21 mouse cellular contexts compared by ENCODE assay signal in the genomic region with DNA sequence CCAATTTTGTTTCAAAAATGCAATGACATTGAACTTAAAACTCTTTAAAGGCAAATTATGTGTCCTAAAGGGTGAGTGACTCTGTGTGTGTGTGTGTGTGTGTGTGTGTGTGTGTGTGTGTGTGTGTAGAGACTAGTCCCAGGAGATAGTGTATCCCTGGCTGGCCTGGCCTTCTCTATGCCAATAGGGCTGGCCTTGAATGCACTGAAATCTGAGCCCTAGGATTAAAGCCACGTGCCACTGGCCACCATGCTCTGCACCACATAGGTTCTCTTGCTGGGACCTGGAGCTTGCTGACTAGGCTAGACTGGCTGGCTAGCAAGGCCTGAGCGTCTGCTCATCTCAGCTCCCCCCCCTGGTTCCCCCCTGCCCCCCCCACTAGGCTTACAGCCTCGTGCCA. TPM values are rescaled to one million over a fixed set of nuclear protein-coding genes. Genes with fewer than 3 reads are reported as not detected.
DNase-seq lines count a peak whose midpoint lies in the region; ATAC-seq and TF ChIP-seq lines count a peak whose summit lies in the region.
"Had no signal": no experiment of that assay in that cellular context is flagged by ENCODE, and none has a peak within 500 bp of the region (broad histone marks: within the 10 kb centered on the region; RNA-seq: fewer than 3 reads in every experiment).

No protein-coding gene starts in this region.

- no peak for TF ChIP-seq EP300 in stomach, postnatal 0 days (optimal IDR thresholded peaks at IDR 0.05)

- no peaks in the 10 kb centered on the region for H3K27me3 ChIP-seq in stomach, embryonic 16.5 days (ENCODE audit: control insufficient read depth, insufficient read depth, low read length)
- H3K27me3 ChIP-seq in stomach, postnatal 0 days (ENCODE audit: control insufficient read depth, insufficient read depth, low read length) = no peaks in the 10 kb centered on the region
- no peaks in the 10 kb centered on the region for H3K27me3 ChIP-seq in midbrain, embryonic 15.5 days (replicated peaks)
- no peaks in the 10 kb centered on the region for H3K27me3 ChIP-seq in hindbrain, embryonic 13.5 days
- no peaks in the 10 kb centered on the region for H3K27me3 ChIP-seq in intestine, postnatal 0 days (replicated peaks; ENCODE audit: control insufficient read depth, insufficient read depth, low read length)

- ATAC-seq in stomach, embryonic 16.5 days (ENCODE audit: insufficient read depth, low FRiP score) = peak; percentile 26; the same call in 1 of the 2 replicates
- no peak for ATAC-seq in stomach, postnatal 0 days (ENCODE audit: low FRiP score, low TSS enrichment)
- ATAC-seq in midbrain, embryonic 15.5 days (replicated peaks) = no peak
- no peak for ATAC-seq in hindbrain, embryonic 13.5 days (ENCODE audit: low FRiP score)
- no peak for ATAC-seq in intestine, postnatal 0 days
- ATAC-seq: CD4-positive, CD25-positive, alpha-beta regulatory T cell, adult 4 months; forebrain, embryonic 14.5 days; hindbrain, embryonic 16.5 days; inflammation-experienced regulatory T-cells, adult 6 months had no signal

- DNase-seq in stomach, postnatal 0 days (ENCODE audit: low spot score) = no peak
- DNase-seq in gastrocnemius, adult 2 months = peak; percentile 86
- DNase-seq in gastrocnemius, postnatal 25 days = peak; percentile 78
- DNase-seq: adrenal gland, adult 2 months; cerebellum, adult 9-10 months; kidney, adult 11 months; kidney, adult 9 months had no signal

- intact Hi-C loops in gastrocnemius, adult 2 months (cut with DNase I) = no loop called here

- no peaks in the 10 kb centered on the region for H3K36me3 ChIP-seq in stomach, embryonic 16.5 days (ENCODE audit: control insufficient read depth, insufficient read depth, low read length)
- H3K36me3 ChIP-seq in stomach, postnatal 0 days (ENCODE audit: control insufficient read depth, insufficient read depth, low read length) = no peaks in the 10 kb centered on the region
- H3K36me3 ChIP-seq in midbrain, embryonic 15.5 days (replicated peaks) = no peaks in the 10 kb centered on the region
- H3K36me3 ChIP-seq in hindbrain, embryonic 13.5 days = no peaks in the 10 kb centered on the region
- no peaks in the 10 kb centered on the region for H3K36me3 ChIP-seq in intestine, postnatal 0 days (ENCODE audit: control insufficient read depth, insufficient read depth)
- H3K36me3 ChIP-seq: embryonic facial prominence, embryonic 10.5 days; G1E; heart, embryonic 12.5 days had no signal

- no peaks in the 10 kb centered on the region for H3K4me1 ChIP-seq in stomach, embryonic 16.5 days (ENCODE audit: control insufficient read depth, insufficient read depth, low read length)
- no peaks in the 10 kb centered on the region for H3K4me1 ChIP-seq in stomach, postnatal 0 days (replicated peaks; ENCODE audit: control insufficient read depth, insufficient read depth)
- no peaks in the 10 kb centered on the region for H3K4me1 ChIP-seq in midbrain, embryonic 15.5 days
- no peaks in the 10 kb centered on the region; the same call in 1 of the 2 replicates for H3K4me1 ChIP-seq in hindbrain, embryonic 13.5 days (replicated peaks)
- H3K4me1 ChIP-seq in intestine, postnatal 0 days (replicated peaks; ENCODE audit: control insufficient read depth, insufficient read depth, low read length) = no peaks in the 10 kb centered on the region
- H3K4me1 ChIP-seq: heart, embryonic 12.5 days had no signal

- no peak overlapping the region for H3K9ac ChIP-seq in stomach, embryonic 16.5 days (ENCODE audit: low read length)
- no peak overlapping the region for H3K9ac ChIP-seq in stomach, postnatal 0 days (ENCODE audit: low read length)
- no peak overlapping the region for H3K9ac ChIP-seq in midbrain, embryonic 15.5 days
- no peak overlapping the region for H3K9ac ChIP-seq in hindbrain, embryonic 13.5 days
- no peak overlapping the region for H3K9ac ChIP-seq in intestine, postnatal 0 days (ENCODE audit: low read depth, low read length)
- H3K9ac ChIP-seq: heart, embryonic 12.5 days had no signal

- no peaks in the 10 kb centered on the region for H3K9me3 ChIP-seq in stomach, embryonic 16.5 days (replicated peaks; ENCODE audit: control insufficient read depth, low read length)
- no peaks in the 10 kb centered on the region for H3K9me3 ChIP-seq in stomach, postnatal 0 days (ENCODE audit: control insufficient read depth, low read length)
- no peaks in the 10 kb centered on the region for H3K9me3 ChIP-seq in midbrain, embryonic 15.5 days
- no peaks in the 10 kb centered on the region for H3K9me3 ChIP-seq in hindbrain, embryonic 13.5 days
- H3K9me3 ChIP-seq in intestine, postnatal 0 days (ENCODE audit: control insufficient read depth) = no peaks in the 10 kb centered on the region
- H3K9me3 ChIP-seq: embryonic facial prominence, embryonic 10.5 days; G1E; heart, embryonic 12.5 days had no signal

- TF ChIP-seq CTCF in stomach, postnatal 0 days (IDR thresholded peaks at IDR 0.05; ENCODE audit: low read depth) = no peak
- no peak for TF ChIP-seq CTCF in gastrocnemius, adult 2 months (IDR thresholded peaks at IDR 0.05)
- TF ChIP-seq CTCF in intestine, postnatal 0 days (IDR thresholded peaks at IDR 0.05; ENCODE audit: low read depth) = no peak

- no peak overlapping the region for H3K4me3 ChIP-seq in stomach, embryonic 16.5 days (replicated peaks; ENCODE audit: low read length)
- H3K4me3 ChIP-seq in stomach, postnatal 0 days (ENCODE audit: low read depth, low read length) = no peak overlapping the region
- H3K4me3 ChIP-seq in gastrocnemius, adult 2 months = no peak overlapping the region
- no peak overlapping the region for H3K4me3 ChIP-seq in midbrain, embryonic 15.5 days
- H3K4me3 ChIP-seq in hindbrain, embryonic 13.5 days = no peak overlapping the region
- no peak overlapping the region for H3K4me3 ChIP-seq in intestine, postnatal 0 days (ENCODE audit: low read depth, low read length)
- H3K4me3 ChIP-seq: embryonic facial prominence, embryonic 10.5 days; heart, embryonic 12.5 days had no signal

- H3K4me2 ChIP-seq in stomach, embryonic 16.5 days (ENCODE audit: low read depth, low read length) = no peak overlapping the region
- no peak overlapping the region for H3K4me2 ChIP-seq in stomach, postnatal 0 days (replicated peaks; ENCODE audit: low read depth)
- no peak overlapping the region for H3K4me2 ChIP-seq in midbrain, embryonic 15.5 days
- no peak overlapping the region for H3K4me2 ChIP-seq in hindbrain, embryonic 13.5 days
- H3K4me2 ChIP-seq in intestine, postnatal 0 days (replicated peaks; ENCODE audit: low read depth) = no peak overlapping the region
- H3K4me2 ChIP-seq: heart, embryonic 12.5 days had no signal

- no peak overlapping the region for H3K27ac ChIP-seq in stomach, embryonic 16.5 days (ENCODE audit: low read length)
- H3K27ac ChIP-seq in stomach, postnatal 0 days (replicated peaks) = no peak overlapping the region
- peak overlapping the region; percentile 75 for H3K27ac ChIP-seq in gastrocnemius, adult 2 months
- H3K27ac ChIP-seq in midbrain, embryonic 15.5 days = no peak overlapping the region
- H3K27ac ChIP-seq in hindbrain, embryonic 13.5 days = no peak overlapping the region
- H3K27ac ChIP-seq in intestine, postnatal 0 days (ENCODE audit: low read depth, low read length) = no peak overlapping the region
- H3K27ac ChIP-seq: embryonic facial prominence, embryonic 10.5 days had no signal

- 61% methylated on average over 3 of the region's 3 CpGs for WGBS in stomach, embryonic 16.5 days
- 41% methylated on average over 3 of the region's 3 CpGs for WGBS in stomach, postnatal 0 days
- WGBS in midbrain, embryonic 15.5 days = 45% methylated on average over 3 of the region's 3 CpGs
- WGBS in hindbrain, embryonic 13.5 days = 58% methylated on average over 3 of the region's 3 CpGs
- 64% methylated on average over 3 of the region's 3 CpGs for WGBS in intestine, postnatal 0 days

RNA-seq across cellular contexts. Expression of gene Cd6, which starts 36.8 kb away (rescaled TPM):
- polyA plus RNA-seq in stomach, embryonic 16.5 days (2015; fragmentation: Nextera tagmentation; extraction: Ambion mirVana) = 0.50 and 0.58 TPM in 2 replicates
- 0.06 and 0.07 TPM in 2 replicates for polyA plus RNA-seq in stomach, postnatal 0 days (2015; fragmentation: Nextera tagmentation; extraction: Ambion mirVana)
- not detected for total RNA-seq in gastrocnemius, adult 2 months (2021)
- total RNA-seq in gastrocnemius, postnatal 25 days (2021) = under 1 TPM in 1 of 2 experiments, not detected in 1; 0.13 TPM
- 0.19 TPM in 1 of 2 replicates, not detected in the other for polyA plus RNA-seq in midbrain, embryonic 15.5 days (2015; fragmentation: Nextera tagmentation; extraction: Ambion mirVana)
- polyA plus RNA-seq in hindbrain, embryonic 13.5 days (2015; fragmentation: Nextera tagmentation; extraction: Ambion mirVana) = not detected in 2 replicates
- 0.05 TPM in 1 of 2 replicates, not detected in the other for polyA plus RNA-seq in intestine, postnatal 0 days (2015; fragmentation: Nextera tagmentation; extraction: Ambion mirVana)
- total RNA-seq: adrenal gland, adult 2 months had no signal
- polyA plus RNA-seq: embryonic facial prominence, embryonic 14.5 days; forebrain, embryonic 14.5 days; G1E; heart, embryonic 12.5 days; hindbrain, embryonic 11.5 days; hindbrain, embryonic 16.5 days had no signal

RNA-seq across cellular contexts. Expression of gene Slc15a3, which starts 46.5 kb away (rescaled TPM):
- 0.52 and 0.70 TPM in 2 replicates for polyA plus RNA-seq in stomach, embryonic 16.5 days (2015; fragmentation: Nextera tagmentation; extraction: Ambion mirVana)
- polyA plus RNA-seq in stomach, postnatal 0 days (2015; fragmentation: Nextera tagmentation; extraction: Ambion mirVana) = 4.0 and 5.2 TPM in 2 replicates
- under 1 TPM; 0.31 to 0.53 TPM for total RNA-seq in gastrocnemius, adult 2 months (2021)
- total RNA-seq in gastrocnemius, postnatal 25 days (2021) = under 1 TPM; 0.38 to 0.67 TPM
- 0.13 and 0.31 TPM in 2 replicates for polyA plus RNA-seq in midbrain, embryonic 15.5 days (2015; fragmentation: Nextera tagmentation; extraction: Ambion mirVana)
- 0.25 and 0.36 TPM in 2 replicates for polyA plus RNA-seq in hindbrain, embryonic 13.5 days (2015; fragmentation: Nextera tagmentation; extraction: Ambion mirVana)
- polyA plus RNA-seq in intestine, postnatal 0 days (2015; fragmentation: Nextera tagmentation; extraction: Ambion mirVana) = 0.93 and 0.94 TPM in 2 replicates

RNA-seq across cellular contexts. Expression of gene Cd5, which starts 54.2 kb away (rescaled TPM):
- 3.3 and 3.8 TPM in 2 replicates for polyA plus RNA-seq in stomach, embryonic 16.5 days (2015; fragmentation: Nextera tagmentation; extraction: Ambion mirVana)
- 1.6 and 1.8 TPM in 2 replicates for polyA plus RNA-seq in stomach, postnatal 0 days (2015; fragmentation: Nextera tagmentation; extraction: Ambion mirVana)
- not detected for total RNA-seq in gastrocnemius, adult 2 months (2021)
- total RNA-seq in gastrocnemius, postnatal 25 days (2021) = under 1 TPM in 1 of 2 experiments, not detected in 1; 0.19 TPM
- polyA plus RNA-seq in midbrain, embryonic 15.5 days (2015; fragmentation: Nextera tagmentation; extraction: Ambion mirVana) = 0.52 and 0.86 TPM in 2 replicates
- 0.21 and 0.35 TPM in 2 replicates for polyA plus RNA-seq in hindbrain, embryonic 13.5 days (2015; fragmentation: Nextera tagmentation; extraction: Ambion mirVana)
- polyA plus RNA-seq in intestine, postnatal 0 days (2015; fragmentation: Nextera tagmentation; extraction: Ambion mirVana) = 0.12 and 0.18 TPM in 2 replicates
- total RNA-seq: granulocyte monocyte progenitor cell, adult 5-6 weeks had no signal
- polyA plus RNA-seq: G1E; hindbrain, embryonic 11.5 days had no signal
